In the genomic region with DNA sequence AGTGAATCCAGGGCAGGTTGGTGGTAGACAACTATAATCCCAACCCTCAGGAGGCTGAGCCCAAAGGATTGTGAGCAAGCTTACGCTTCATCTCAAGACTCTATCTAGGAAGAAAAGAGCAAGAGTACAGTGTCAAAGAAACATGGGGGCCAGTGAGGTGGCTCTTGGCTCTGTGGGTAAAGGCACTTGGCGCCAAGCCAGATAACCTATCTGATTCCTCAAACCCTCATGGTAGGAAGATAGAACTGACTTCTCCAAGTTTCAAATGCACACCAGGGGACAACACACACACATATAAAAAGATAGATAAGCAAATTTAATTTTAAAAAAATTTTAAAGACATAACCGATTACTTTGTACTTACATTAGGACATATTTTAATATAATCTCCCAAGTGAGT, we compare ENCODE assay signal across 24 mouse cellular contexts. TPM values are rescaled to one million over a fixed set of nuclear protein-coding genes. Genes with fewer than 3 reads are reported as not detected.
DNase-seq lines count a peak whose midpoint lies in the region; ATAC-seq and TF ChIP-seq lines count a peak whose summit lies in the region.
"Had no signal": no experiment of that assay in that cellular context is flagged by ENCODE, and none has a peak within 500 bp of the region (broad histone marks: within the 10 kb centered on the region; RNA-seq: fewer than 3 reads in every experiment).

No protein-coding gene starts in this region.

- 0 out of 2 replicates have a peak, but pooled peaks have one; percentile 13 for ATAC-seq in common myeloid progenitor, adult 5-6 weeks (replicated peaks; ENCODE audit: low read depth, poor library complexity, severe bottlenecking)
- ATAC-seq: activated CD4-positive, CD25-positive, alpha-beta regulatory T cell, adult 4 months; intestine, embryonic 16.5 days had no signal

- no peak overlapping the region for H3K4me3 ChIP-seq in gastrocnemius, adult 2 months
- H3K4me3 ChIP-seq: erythroblast, embryonic 14.5 days; hindbrain, embryonic 10.5 days; hindbrain, embryonic 15.5 days; left cerebral cortex, adult 2 months; limb, embryonic 13.5 days; lung, embryonic 15.5 days; midbrain, embryonic 12.5 days had no signal

- TF ChIP-seq CTCF in gastrocnemius, adult 2 months (IDR thresholded peaks at IDR 0.05) = no peak

- intact Hi-C loops in heart, postnatal 14 days (cut with DNase I) = loop anchor here (2.0 to 5.0 kb wide), 3 partner anchors 49 to 524 kb away; no protein-coding TSS in a partner anchor
- intact Hi-C loops in gastrocnemius, adult 2 months (cut with DNase I) = loop anchor here (2.0 kb wide), 1 partner anchor 335 kb away; no protein-coding TSS in a partner anchor

- peak; percentile 3 for DNase-seq in heart, postnatal 4 days
- DNase-seq in heart, postnatal 14 days = no peak
- DNase-seq in right cerebral cortex, postnatal 4 days = peak; percentile 11
- no peak for DNase-seq in right cerebral cortex, postnatal 14 days
- no peak for DNase-seq in urinary bladder, postnatal 4 days (ENCODE audit: low spot score in 2 of 2)
- DNase-seq in gastrocnemius, adult 2 months = no peak
- DNase-seq: adrenal gland, adult 2 months; adrenal gland, postnatal 36 days; gastrocnemius, postnatal 14 days; kidney, adult 8-10 months; thymus, adult 18-20 months; thymus, postnatal 25 days had no signal

- H3K27ac ChIP-seq in gastrocnemius, adult 2 months = no peak overlapping the region
- H3K27ac ChIP-seq: hindbrain, embryonic 10.5 days; hindbrain, embryonic 15.5 days; left cerebral cortex, adult 2 months; limb, embryonic 13.5 days; lung, embryonic 15.5 days; midbrain, embryonic 12.5 days had no signal

RNA-seq across cellular contexts. Expression of a gene that starts 52.0 kb away (rescaled TPM):
- not detected for total RNA-seq in heart, postnatal 4 days (2021)
- not detected for total RNA-seq in heart, postnatal 14 days (2021)
- not detected in 2 replicates for total RNA-seq in common myeloid progenitor, adult 5-6 weeks (2017)
- not detected for total RNA-seq in gastrocnemius, adult 2 months (2021)
- total RNA-seq: adrenal gland, adult 2 months; gastrocnemius, postnatal 14 days; layer of hippocampus, adult 18-20 months; left cerebral cortex, postnatal 25 days had no signal

Comparison
In these comparisons a context has a peak if more than half of its experiments do, and no peak if none do; other contexts are left out.
1. DNase-seq: peak in heart, postnatal 4 days (single experiment) and right cerebral cortex, postnatal 4 days (single experiment); none in heart, postnatal 14 days (0 of 2), right cerebral cortex, postnatal 14 days (single experiment), urinary bladder, postnatal 4 days (0 of 2) and gastrocnemius, adult 2 months (single experiment).